Mouse (Mus musculus): ENCODE measurements around the gene Akt3. TPM values are rescaled to one million over a fixed set of nuclear protein-coding genes. Genes with fewer than 3 reads are reported as not detected.
A peak's percentile ranks its signal among the peaks of the same experiment; 100 is the strongest.

Gene Akt3
- total RNA-seq, 2 experiments from 2014 or later = 45.9 to 73.1 TPM

- no peak for ATAC-seq (ENCODE audit: poor library complexity, severe bottlenecking)
Measured at GRCm38 (mm10) chr1:177061761-177062160, 196.2 kb downstream of the Akt3 start.

- no peak for ATAC-seq (ENCODE audit: poor library complexity, severe bottlenecking)
Measured at GRCm38 (mm10) chr1:177054891-177055290, 203.1 kb downstream of the Akt3 start.

DNA sequence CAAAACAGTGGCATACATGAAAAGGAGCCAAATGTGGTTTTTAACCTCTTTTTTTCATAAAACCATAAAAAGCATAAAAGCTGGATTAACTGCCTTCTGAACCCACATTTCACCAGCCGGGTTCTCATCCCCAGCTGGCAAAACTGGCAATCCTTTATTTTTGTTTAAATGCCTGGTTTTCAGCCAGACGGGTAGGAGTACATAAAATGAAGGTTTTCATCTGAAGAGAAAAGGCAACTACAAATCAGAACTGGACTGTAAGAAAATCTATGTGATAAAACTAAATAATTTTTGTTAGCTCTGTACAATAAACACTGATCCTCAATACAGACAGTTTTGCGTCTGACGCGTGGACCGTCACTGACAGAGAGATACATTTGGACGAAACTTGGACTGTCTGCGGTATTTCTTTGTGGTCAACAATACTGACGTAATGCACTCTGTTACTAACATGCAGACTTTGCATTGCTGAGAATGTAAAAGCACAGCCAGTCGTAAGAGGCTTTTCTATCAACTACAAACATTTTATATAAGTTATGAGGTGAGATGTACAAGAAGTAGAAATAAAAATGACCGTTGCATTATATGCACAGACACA lies 206.5 kb downstream of the Akt3 start:
- no peak for ATAC-seq (ENCODE audit: poor library complexity, severe bottlenecking)

DNA sequence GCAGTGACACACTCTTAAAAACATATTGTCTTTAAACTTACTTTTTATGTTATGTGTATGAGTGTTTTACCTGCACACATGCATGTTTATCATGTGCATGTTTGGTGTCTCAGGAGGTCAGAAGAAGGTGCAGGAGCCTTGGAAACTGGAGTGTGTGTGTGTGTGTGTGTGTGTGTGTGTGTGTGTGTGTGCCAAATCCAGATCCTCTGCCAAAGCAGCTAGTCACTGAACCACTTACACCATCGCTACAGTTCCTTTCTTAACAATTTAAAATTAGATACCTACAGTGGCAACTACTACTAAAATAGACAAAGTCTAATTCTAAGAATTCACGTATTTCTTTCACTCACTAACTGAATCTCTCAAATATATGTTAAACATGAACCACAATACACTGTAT lies 209.2 kb downstream of the Akt3 start:
- ATAC-seq (ENCODE audit: poor library complexity, severe bottlenecking) = no peak

DNA sequence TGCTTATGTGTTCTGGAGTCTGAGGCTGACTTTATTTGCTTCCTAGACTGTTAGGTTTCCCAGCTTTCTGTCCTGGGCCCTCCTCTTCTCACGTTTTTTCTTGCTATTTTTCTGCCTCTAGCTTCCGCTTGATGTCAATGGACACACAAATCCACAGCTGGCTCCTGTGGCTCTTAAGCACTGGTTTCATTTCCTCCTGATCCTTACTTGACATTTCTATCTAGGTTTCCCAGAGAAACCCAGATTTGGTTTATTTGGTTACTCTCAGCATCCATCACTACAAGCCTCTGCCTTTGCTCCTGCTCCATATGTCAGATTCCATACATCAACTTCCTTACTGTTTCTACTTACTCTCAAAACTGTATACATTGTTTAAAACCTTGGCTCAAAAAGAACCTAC lies 211.0 kb downstream of the Akt3 start:
- peak; percentile 85 for ATAC-seq (ENCODE audit: poor library complexity, severe bottlenecking)

- no peak for ATAC-seq (ENCODE audit: poor library complexity, severe bottlenecking)
Measured at GRCm38 (mm10) chr1:177045885-177046284, 212.1 kb downstream of the Akt3 start.

DNA sequence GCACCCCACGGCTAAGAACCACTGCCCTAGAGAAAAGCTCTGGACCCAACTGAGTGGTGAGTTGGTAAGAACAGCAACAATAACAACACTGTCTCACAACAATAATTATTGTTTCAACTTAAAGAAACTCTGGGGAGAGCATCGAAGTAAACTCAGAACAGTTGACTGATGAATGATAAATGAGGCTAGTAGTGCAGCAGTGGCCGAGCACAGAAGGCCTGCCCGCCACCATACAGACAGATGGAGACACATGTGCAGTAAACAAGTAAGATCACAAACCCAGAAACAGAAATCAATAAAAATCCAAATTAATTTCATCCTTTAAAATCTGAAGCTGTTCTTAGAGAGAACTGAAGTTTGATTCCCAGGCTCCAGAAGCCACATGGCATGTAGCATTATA lies 217.9 kb downstream of the Akt3 start:
- no peak for ATAC-seq (ENCODE audit: poor library complexity, severe bottlenecking)

- ATAC-seq (ENCODE audit: poor library complexity, severe bottlenecking) = no peak
Measured at GRCm38 (mm10) chr1:177039093-177039674, 218.8 kb downstream of the Akt3 start.

GRCm38 (mm10) chr1:177038383-177038782 lies 219.6 kb downstream of the Akt3 start:
- no peak; the same call in 1 of the 2 replicates for ATAC-seq (ENCODE audit: poor library complexity, severe bottlenecking)

DNA sequence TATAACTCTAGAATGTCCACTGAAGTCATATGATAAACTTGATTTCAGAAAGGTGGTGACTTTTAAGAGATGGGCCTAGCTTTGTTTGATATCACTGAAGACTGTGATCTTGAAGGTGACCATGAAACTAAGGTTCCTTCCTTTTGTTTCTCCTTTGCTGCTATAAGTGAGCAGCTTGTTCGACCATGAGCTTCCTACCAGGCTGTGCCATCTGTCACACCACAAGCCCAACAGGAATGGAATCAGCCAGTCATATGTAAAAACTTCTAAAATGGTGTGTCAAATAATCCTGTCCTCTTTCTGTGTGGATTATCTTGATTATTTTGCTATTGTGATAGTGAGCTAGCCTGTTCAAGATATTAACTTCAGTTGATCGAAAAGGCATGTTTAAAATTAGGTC lies 222.5 kb downstream of the Akt3 start:
- ATAC-seq (ENCODE audit: poor library complexity, severe bottlenecking) = no peak

DNA sequence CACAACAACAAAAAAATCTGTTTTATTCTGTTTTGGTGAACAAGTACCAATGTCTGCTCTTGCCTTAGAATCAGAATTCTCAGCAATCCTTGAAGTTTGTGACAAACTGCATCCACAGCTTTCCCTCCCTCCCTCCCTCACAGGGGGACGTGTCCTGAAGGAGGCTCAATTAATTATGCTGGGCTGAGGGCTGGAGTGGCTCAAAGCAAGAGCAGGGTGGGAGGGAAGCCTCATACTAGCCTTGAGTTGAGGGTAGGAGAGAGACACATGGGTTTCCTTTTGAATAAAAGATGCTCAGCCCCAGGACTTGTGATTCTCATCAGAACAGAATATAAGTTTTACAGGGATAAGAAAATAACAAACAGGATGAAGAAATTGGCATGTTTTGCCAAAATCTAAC lies 225.8 kb downstream of the Akt3 start:
- ATAC-seq (ENCODE audit: poor library complexity, severe bottlenecking) = no peak

DNA sequence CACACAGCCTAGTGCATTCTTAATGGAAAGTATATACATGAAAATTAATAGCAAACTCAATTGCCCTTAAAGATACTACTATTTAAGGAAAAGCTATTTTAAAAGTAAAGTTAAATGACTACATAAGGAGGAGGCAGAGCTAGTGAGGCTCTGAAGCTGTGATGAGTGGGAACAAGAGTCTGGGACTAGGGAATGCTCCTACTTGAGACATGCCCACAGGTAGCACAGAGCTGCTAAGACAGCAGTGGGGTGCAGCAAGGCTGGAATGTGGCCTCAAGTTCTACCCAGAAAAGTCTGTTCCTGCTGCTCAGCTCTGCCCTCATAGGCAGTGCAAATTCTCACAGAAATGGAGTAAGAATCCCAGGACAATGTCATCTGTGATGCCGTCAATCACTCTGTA lies 226.8 kb downstream of the Akt3 start:
- ATAC-seq (ENCODE audit: poor library complexity, severe bottlenecking) = no peak

- ATAC-seq (ENCODE audit: poor library complexity, severe bottlenecking) = no peak
Measured at GRCm38 (mm10) chr1:177030669-177031068, 227.3 kb downstream of the Akt3 start.

DNA sequence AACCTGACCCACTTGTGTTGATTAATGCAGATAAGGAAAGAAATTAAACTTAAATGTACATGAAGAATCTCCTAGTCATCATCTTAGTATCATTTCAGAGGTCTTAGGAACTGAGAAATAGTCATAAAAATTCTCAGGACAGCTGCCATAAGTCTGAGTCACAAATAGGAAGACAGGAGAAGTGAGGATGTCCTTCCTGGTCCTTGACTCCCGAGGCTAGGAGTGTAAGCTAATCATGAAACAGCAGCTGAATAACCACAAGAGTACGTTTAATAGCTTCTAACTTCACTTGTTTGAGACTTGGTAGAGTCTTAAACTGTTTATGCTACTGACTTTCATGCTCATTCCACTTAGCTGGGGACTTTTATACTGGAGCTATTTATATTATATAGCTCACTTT lies 229.0 kb downstream of the Akt3 start:
- ATAC-seq (ENCODE audit: poor library complexity, severe bottlenecking) = no peak

- no peak for ATAC-seq (ENCODE audit: poor library complexity, severe bottlenecking)
Measured at GRCm38 (mm10) chr1:177027706-177028105, 230.3 kb downstream of the Akt3 start.

DNA sequence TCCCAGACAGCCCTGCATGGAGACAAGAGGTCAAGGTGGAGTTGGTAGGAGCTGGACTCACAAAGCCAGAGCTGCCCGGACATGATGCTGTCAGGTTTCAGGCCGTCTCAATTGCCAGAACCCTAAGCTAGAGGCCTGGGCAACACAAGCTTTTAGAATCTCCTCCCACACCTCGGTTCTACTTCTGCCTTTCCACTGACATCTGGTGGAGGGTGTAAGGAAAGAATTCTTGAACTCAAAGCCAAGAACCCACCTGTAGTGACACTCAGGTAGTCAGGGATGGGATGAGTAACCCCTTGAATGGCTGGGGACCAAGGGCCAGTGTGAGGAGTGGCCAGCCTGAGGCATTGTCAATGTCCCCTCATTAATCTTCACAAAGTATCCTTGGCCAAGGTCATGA lies 235.3 kb downstream of the Akt3 start:
- no peak for ATAC-seq (ENCODE audit: poor library complexity, severe bottlenecking)

DNA sequence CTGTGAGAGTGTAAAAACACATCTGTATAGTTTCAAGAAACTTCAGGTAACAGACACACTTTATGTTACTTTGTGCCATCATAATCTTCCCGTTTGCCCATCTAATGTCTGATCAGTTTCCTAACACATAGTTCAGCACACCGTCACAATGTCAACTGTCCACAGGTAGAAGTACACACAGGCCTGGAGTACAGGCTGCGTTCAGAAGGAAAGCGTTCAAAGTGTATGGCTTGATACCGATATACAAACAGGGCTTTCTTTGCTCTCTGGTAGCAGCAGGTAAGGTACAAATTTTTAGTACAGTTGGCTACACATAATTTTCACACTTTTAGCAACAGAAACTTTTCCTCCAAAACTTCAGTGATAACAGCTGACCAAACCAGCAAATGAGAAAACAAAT lies 238.3 kb downstream of the Akt3 start:
- no peak for ATAC-seq (ENCODE audit: poor library complexity, severe bottlenecking)

- ATAC-seq (ENCODE audit: poor library complexity, severe bottlenecking) = no peak
Measured at GRCm38 (mm10) chr1:177018750-177019149, 239.3 kb downstream of the Akt3 start.

- no peak for ATAC-seq (ENCODE audit: poor library complexity, severe bottlenecking)
Measured at GRCm38 (mm10) chr1:177016729-177017128, 241.3 kb downstream of the Akt3 start.

GRCm38 (mm10) chr1:177015917-177016316 lies 242.1 kb downstream of the Akt3 start:
- no peak for ATAC-seq (ENCODE audit: poor library complexity, severe bottlenecking)

DNA sequence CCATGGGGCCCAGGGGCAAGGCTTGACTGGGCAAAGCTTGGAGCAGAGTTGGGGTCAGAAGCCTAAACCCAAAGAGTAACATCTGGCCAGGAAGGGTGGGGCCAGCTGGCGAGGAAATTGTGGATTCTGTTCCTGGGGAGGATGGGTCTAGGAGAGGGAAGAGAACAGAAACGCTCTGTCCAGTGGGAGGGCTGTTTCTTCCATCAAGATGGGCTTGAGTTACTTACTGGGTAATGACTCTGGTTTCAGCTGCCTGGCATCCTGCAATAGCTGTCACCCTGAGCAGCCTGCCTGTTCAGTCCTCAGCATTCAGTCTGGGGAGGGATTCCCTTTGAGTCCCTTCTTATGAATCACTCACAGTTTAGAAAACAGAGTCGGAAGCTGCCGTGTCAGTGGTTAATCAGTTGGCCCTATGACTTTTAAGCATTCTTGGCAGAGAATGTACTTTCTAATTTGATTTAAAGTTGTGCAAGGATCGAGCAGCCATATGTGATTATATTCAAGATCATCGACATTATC lies 243.0 kb downstream of the Akt3 start:
- no peak for ATAC-seq (ENCODE audit: poor library complexity, severe bottlenecking)

DNA sequence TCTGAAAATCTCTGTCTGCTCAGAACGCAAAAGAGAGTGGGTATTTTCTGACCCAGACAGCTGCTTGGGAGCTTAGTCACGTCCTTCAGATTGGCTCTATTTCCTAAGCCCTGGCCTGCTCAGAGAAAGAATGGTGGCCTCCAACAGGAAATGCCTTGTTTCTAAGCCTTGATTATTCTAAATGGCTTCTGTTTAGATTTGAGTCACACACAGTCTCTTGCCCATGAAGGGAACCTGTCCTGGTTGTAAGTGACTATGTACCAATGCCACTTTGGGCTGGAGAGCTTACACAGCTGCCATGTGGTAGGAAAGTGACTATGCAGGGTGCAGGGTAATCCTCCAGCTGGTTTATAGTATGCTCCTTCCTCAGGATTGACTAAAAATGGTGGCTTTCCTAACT lies 243.7 kb downstream of the Akt3 start:
- ATAC-seq (ENCODE audit: poor library complexity, severe bottlenecking) = no peak

- ATAC-seq (ENCODE audit: poor library complexity, severe bottlenecking) = no peak
Measured at GRCm38 (mm10) chr1:177013776-177014175, 244.2 kb downstream of the Akt3 start.

All from megakaryocyte, adult 5-6 weeks (primary cell).